Mouse (Mus musculus) retina, postnatal 7 days (tissue): Measurements from ENCODE around the gene Adamts4.

ENCODE experiments used
- DNase-seq: peaks from one replicate; pipeline ENCODE4 v3.0.0-alpha.2; 2012; ENCODE audit warnings: low read depth, low spot score

The Adamts4 gene

DNA sequence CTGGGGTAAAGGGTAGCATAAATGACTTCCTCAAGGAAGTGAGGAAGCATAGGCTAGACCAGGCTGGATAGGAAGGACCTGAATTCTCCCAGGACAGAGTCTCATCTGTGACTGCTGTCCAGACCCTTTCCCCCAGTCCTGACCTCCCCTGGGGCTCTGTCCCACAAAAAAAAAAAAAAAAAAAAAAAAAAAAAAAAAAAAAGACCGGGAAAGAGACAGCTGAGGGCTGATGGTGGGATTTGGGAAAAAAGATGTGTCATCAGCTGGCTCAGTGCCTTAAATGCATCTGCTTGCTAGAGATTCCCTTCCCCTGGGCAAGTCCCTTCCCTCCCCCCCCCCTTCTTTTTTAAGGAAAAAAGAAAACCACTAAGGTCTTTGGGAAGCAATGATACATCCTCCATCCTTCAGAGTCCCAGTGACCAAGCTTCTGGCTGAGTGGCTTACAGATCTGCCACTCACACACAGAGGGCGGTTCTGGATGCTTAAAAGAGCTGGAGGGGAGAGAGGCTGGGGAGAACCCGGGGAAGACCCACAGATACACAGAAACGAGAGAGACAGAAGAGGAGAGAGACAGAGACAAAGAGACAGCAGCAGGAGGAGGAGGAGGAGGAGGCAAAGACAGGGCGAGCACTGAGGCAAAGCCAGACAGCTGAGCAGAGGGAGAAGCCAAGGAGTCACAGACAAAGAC lies at the start of gene Adamts4:
Gene Adamts4 (plus strand): TSS at position 509 of the 688 bp plus-strand sequence.
- DNase-seq = no peak

- no peak for DNase-seq
These were observed 49.5 kb upstream of the Adamts4 start for GRCm38 (mm10) chr1:171200769-171201168.

DNA sequence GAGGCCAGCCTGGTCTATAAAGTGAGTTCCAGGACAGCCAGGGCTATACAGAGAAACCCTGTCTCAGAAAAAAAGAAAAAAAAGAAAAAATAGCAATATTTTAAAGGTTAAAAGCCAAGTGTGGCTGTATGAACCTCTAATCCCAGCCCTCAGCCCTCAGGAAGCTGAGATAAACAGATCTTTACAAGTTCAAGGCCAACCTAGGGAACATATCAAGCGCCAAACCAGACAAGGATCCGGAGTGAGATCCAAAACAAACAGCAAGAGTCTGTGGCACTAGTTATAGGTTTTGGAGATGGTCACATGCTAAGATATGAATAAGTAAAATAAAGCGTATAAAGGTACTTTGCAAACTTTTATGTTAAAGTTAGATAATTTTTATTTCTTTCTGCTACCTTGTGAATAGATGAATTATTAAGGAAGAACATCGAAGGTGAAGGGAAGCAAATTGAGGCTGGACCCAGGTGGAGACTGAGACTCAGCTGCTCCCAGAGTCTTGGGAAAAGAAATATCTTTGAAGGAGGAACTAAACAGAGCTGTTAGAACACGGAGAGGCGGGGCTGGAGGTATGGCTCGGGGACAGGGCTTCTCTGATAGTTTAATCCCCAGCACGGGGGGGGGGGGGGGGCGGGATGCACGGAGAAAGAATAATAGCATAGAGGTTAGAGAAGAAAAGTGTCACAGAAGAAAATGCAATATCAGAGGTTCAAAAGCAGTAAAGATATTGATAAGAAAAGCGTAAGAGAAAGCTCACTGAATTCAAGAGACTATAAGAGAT lies 46.6 kb upstream of the Adamts4 start:
- no peak for DNase-seq

DNA sequence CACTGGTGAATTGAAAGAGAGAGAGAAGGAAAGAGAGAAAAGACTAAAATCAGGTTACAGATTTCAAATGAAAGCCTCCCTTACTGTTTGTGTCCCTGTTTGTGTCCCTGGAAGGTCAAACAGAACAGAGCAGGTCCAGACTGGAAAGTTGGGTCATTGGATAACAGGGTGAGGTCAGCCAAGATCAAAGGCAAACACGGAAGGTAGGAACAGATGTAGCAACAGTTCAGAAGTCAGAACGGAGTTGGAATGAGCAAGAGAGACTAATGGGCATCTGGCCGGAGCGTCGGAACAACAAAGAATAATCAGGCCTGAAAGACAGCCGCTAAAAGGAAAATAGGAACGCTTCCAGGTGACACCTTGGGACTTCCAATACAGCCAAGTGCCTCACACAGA lies 46.0 kb upstream of the Adamts4 start:
- DNase-seq = no peak

GRCm38 (mm10) chr1:171205704-171206493 lies 44.3 kb upstream of the Adamts4 start:
- DNase-seq = no peak

DNA sequence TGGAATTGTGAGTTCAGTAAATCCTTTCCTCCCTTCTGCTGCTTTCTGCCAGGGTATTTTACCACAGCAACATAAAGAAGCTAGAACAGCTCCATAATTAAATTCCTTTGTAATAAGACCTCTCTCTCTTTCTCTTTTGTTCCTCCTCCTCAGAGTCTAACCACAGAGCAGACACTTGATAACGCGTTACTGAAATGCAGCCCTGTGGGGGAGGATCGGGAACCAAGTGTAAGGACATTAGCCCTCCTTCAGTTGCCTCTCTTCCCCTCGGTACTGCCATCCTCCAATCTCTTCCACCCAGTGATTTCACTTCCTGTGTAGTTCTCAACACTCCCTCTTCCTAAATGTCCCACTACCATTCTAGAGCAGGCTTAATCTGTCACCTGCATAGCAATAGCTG lies 40.8 kb upstream of the Adamts4 start:
- no peak for DNase-seq

DNA sequence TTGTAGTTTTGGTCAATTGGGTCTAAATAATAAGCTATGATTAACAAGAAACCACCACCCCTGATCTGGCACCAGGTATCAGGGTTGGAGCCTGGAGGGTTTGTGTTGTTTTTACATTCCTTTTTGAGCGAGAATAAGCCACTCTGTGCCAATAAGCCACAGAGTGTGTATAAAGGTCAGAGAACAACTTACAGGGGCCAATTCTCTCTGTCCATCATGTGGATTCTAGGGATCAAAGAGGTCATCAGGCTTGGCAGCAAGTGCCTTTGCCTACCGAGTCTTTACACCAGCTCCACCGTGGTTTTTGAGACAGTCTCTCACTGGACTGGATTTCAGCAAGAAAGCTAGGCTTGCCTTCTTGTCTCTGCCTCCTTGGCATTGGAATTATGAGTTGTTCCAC lies 37.4 kb upstream of the Adamts4 start:
- no peak for DNase-seq

DNA sequence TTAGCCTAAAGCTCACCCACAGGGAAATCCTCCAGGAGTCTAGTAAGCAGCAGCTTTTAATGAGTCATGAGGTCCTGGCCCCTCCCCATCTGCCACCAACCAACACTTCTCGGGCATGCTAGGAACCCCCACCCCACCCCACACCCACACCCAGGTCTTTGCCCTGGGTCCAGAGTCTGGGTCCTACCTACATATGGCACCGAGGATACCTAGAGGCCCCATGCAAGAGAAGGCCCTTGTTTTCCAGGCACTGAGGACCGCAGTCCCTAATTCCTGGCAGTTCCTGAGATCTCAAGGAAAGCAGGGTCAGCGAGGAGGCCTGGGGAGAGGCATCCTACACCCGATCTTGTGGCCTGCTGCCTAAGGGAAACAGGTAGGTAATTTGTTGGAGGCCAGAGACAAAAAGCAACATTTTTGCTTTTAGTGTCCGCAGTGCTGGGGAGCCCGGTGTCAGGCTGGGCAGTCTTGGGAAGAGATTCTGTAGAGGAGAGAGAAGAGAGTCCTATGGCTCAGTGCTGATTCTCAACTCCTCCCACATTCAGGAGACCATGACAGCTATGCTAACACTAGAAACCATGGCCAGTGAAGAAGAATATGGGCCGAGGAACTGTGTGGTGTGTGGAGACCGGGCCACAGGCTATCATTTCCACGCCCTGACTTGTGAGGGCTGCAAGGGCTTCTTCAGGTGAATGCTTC lies 36.3 kb upstream of the Adamts4 start, which contains the start of gene Nr1i3:
Gene Nr1i3 (plus strand): TSS at position 170 of the 696 bp plus-strand sequence.
- DNase-seq = no peak

DNA sequence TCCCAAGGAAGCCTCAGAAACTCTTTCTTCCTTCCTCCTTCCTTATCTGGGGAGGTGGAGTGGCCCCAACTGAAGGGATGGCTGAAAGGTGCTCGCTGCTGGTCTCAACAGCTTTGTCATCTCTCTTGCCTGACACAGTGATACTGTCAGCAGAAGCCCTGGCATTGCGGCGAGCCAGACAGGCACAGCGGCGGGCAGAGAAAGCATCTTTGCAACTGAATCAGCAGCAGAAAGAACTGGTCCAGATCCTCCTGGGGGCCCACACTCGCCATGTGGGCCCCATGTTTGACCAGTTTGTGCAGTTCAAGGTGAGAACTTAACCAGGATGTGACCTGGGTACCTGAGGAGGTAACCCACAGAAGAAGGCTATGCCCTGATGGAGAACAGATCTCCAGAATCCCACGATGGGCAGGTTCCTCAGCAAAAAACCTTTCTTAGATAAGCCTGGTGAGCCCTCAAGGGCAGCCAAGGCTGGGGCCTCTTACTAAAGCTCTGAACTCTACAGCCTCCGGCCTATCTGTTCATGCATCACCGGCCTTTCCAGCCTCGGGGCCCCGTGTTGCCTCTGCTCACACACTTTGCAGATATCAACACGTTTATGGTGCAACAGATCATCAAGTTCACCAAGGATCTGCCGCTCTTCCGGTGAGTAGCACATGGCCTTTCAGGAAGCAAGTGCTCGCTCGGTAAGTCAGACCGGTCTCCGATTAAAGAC lies 33.8 kb upstream of the Adamts4 start:
- no peak for DNase-seq

- DNase-seq = peak; percentile 79
These were observed 29.4 kb upstream of the Adamts4 start for GRCm38 (mm10) chr1:171220871-171221270.

- DNase-seq = no peak
These were observed 28.7 kb upstream of the Adamts4 start for GRCm38 (mm10) chr1:171221281-171222193.

GRCm38 (mm10) chr1:171222238-171223155 lies 27.7 kb upstream of the Adamts4 start, which contains the start of gene Tomm40l:
Tomm40l (minus strand) TSS chr1:171222514.
- DNase-seq = peak; percentile 93

DNA sequence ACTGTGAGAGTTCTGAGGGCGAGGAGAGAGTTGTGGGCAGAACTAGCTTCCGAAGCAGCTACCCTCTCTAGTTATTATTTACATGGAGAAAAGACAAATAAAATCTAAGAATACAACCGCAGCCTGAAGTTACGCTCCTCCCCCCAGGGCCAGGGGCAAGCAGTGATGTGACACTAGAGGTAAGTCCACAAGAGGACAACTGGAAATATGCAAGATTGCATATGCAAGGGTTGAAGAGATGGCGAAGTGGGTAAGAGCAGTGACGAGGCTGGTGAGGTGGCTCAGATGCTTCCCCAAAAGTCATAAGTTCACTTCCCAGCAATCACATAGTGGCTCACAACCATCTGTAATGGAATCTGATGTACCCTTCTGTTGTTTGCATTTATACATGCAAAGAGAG lies 27.1 kb upstream of the Adamts4 start:
- no peak for DNase-seq

DNA sequence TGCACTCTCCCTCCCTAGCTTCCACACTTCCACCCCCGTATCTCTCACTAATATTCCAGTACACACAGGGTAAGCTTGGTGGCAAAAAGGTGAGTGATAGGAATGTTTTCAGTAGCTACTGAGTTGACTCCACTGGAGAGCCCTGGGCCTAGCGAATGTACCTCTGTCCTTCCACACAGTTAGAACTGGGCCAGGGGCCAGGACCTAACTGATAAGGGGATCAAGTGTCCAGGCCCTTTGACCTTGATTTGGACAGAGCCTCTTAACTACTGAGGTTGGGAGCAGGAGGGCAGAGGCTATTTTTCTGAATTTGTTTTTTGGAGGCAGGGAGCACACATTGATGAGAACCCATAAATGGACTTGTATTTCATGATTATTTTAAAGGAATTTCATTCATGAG lies 26.4 kb upstream of the Adamts4 start:
- DNase-seq = no peak

DNA sequence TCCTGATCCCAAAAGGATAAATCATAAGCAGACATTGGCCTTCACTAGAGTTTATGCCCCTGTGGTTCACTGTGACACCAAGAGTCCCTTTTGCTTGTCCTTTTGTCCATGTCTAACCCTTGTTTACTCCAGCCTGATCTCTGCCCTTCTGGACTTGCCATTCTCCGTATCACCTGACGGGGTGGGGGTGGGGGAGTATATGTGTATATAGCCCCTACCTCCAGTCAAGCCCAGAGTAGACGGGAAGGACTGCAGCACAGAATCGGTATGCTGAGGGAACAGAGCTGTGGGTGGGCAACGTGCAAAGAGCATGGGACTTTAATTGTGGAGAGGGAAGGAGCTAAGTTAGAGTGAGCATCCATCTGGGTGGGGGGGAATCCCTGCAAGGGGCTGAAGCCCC lies 25.4 kb upstream of the Adamts4 start, which contains the start of gene Apoa2:
Gene Apoa2 (plus strand): TSS at position 198 of the 400 bp plus-strand sequence.
- DNase-seq = no peak

- DNase-seq = no peak
These were observed 23.4 kb upstream of the Adamts4 start for GRCm38 (mm10) chr1:171226780-171227179.

GRCm38 (mm10) chr1:171227879-171228278 lies 22.3 kb upstream of the Adamts4 start:
- no peak for DNase-seq

GRCm38 (mm10) chr1:171229750-171230149 lies 20.5 kb upstream of the Adamts4 start:
- DNase-seq = no peak

- no peak for DNase-seq
These were observed 20.0 kb upstream of the Adamts4 start for GRCm38 (mm10) chr1:171230215-171230614.
